Mouse (Mus musculus) forebrain, embryonic 13.5 days (tissue): Measurements from ENCODE around the gene Drap1. TPM values are rescaled to one million over a fixed set of nuclear protein-coding genes. Genes with fewer than 3 reads are reported as not detected.
A peak's percentile ranks its signal among the peaks of the same experiment; 100 is the strongest.

Source experiments
- ATAC-seq: fragments of 200-750 bp; cut with Nextera tagmentation; 2 replicates; pipeline ENCODE4 v1.8.0; 2017
- H3K27ac ChIP-seq: fragments of 300-500 bp; sonication (generic); 2 replicates; pipeline ENCODE4 v1.5.1; 2015; ENCODE audit warnings: inconsistent platforms, mild to moderate bottlenecking, moderate library complexity
- H3K27me3 ChIP-seq: fragments of 300-500 bp; sonication (generic); 2 replicates; pipeline ENCODE4 v1.6.1; 2015; ENCODE audit warnings: mild to moderate bottlenecking, inconsistent platforms
- H3K36me3 ChIP-seq: fragments of 300-500 bp; sonication (generic); 2 replicates; pipeline ENCODE4 v1.6.1; 2015; ENCODE audit warnings: mild to moderate bottlenecking, inconsistent platforms; ENCODE audit not compliant: poor library complexity, severe bottlenecking
- H3K4me1 ChIP-seq: fragments of 300-500 bp; sonication (generic); 2 replicates; pipeline ENCODE4 v1.6.1; 2015; ENCODE audit warnings: inconsistent platforms
- H3K4me2 ChIP-seq: fragments of 300-500 bp; sonication (generic); 2 replicates; pipeline ENCODE4 v1.6.1; 2015; ENCODE audit warnings: inconsistent platforms, mild to moderate bottlenecking, moderate library complexity
- H3K4me3 ChIP-seq: fragments of 300-500 bp; sonication (generic); 2 replicates; pipeline ENCODE4 v1.5.1; 2015; ENCODE audit warnings: mild to moderate bottlenecking, inconsistent platforms
- H3K9ac ChIP-seq: fragments of 300-500 bp; sonication (generic); 2 replicates; pipeline ENCODE4 v1.6.1; 2015; ENCODE audit warnings: mild to moderate bottlenecking, inconsistent platforms
- H3K9me3 ChIP-seq: fragments of 300-500 bp; sonication (generic); replicated peaks from 2 replicates; pipeline ENCODE4 v1.6.1; 2016; ENCODE audit warnings: inconsistent platforms
- WGBS: fragments of 180-500 bp; shearing (Covaris S2); methylation state at CpG from one replicate; pipeline ENCODE4 v1.1.7; 2015; 5-methylcytosine and 5-hydroxymethylcytosine counted together
- polyA plus RNA-seq: library from polyadenylated mRNA; unstranded; fragments of >200 nt; fragmentation: Nextera tagmentation; extraction: Ambion mirVana; gene quantifications from 2 replicates; pipeline ENCODE4 v1.2.1, GENCODE M21; 2015

The Drap1 gene
- polyA plus RNA-seq, 1 experiment from 2014 or later: 298 TPM

DNA sequence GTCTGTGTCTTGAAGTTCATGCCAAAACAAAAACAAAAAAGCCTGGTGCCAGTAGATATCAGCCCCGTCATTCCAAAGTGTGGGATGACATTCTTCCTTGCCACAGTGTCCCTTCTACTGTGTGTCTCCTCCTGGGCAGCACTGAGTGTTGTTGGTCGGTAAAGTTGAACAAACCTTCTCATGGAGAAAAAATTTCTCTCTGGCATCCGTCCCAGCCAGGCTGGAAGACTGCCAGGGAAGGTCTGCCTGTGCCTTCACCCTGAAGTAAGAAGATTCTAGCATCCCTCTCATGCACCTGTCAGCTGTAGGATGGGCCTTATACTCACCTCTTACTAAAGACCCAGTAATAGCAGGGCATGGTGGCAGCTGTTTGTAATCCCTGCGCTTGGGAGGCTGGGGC is 31.9 kb downstream of the Drap1 start:
- ATAC-seq: no peak
- H3K4me2 ChIP-seq: no peak overlapping the region
- no peaks in the 10 kb centered on the region for H3K27me3 ChIP-seq
- whole genome bisulfite sequencing: 47% methylated on average over 4 of the region's 4 CpGs
- no peak overlapping the region; the same call in 1 of the 2 replicates for H3K27ac ChIP-seq
- no peak overlapping the region for H3K4me3 ChIP-seq
- H3K9ac ChIP-seq: no peak overlapping the region
- H3K4me1 ChIP-seq: peaks cover 25% of the 10 kb centered on the region
- H3K36me3 ChIP-seq: no peaks in the 10 kb centered on the region
- no peaks in the 10 kb centered on the region for H3K9me3 ChIP-seq

DNA sequence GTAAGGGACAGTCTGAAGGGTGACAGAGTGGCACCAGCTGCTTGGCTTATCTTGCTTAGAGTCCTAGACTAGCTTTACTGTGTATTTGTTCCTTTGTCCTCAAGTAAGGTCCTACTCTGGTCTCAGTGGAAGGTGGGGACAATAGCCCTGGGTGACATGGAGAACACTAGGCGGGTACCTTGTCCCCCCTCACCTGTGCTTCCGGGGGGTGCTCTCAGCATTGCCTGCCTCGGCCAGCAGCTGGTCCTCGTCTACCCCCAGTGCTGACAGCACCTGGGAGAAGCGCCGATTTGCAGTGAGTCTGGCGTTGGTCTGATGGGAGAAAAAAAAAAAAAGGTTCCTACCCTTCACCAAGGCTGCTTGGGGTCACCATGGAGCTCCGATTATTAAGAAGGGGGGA is 34.4 kb downstream of the Drap1 start:
- H3K4me3 ChIP-seq: 0 out of 2 replicates have a peak overlapping the region, but pooled peaks have one; percentile 100
- no peak for ATAC-seq
- H3K4me2 ChIP-seq: peak overlapping the region; percentile 98; the same call in 1 of the 2 replicates
- no peaks in the 10 kb centered on the region for H3K27me3 ChIP-seq
- 87% methylated on average over 8 of the region's 8 CpGs for WGBS
- peaks cover 42% of the 10 kb centered on the region for H3K4me1 ChIP-seq
- H3K9me3 ChIP-seq: no peaks in the 10 kb centered on the region
- H3K9ac ChIP-seq: 0 out of 2 replicates have a peak overlapping the region, but pooled peaks have one; percentile 52
- no peak overlapping the region for H3K27ac ChIP-seq
- H3K36me3 ChIP-seq: peaks cover 10% of the 10 kb centered on the region

GRCm38 (mm10) chr19:5389647-5390046 is 35.1 kb downstream of the Drap1 start:
- WGBS: 62% methylated on average over 12 of the region's 12 CpGs

GRCm38 (mm10) chr19:5388588-5389242 is 36.1 kb downstream of the Drap1 start, which contains the start of gene Sart1:
Gene Sart1, minus strand, starts transcription at chr19:5388703.
- peak within 1 kb of the TSS; percentile 93 for H3K9ac ChIP-seq
- H3K27me3 ChIP-seq: no peaks in the 10 kb centered on the region
- peaks cover 27% of the 10 kb centered on the region for H3K36me3 ChIP-seq
- peak within 1 kb of the TSS; percentile 100 for H3K4me3 ChIP-seq
- ATAC-seq: peak; percentile 98
- no peaks in the 10 kb centered on the region for H3K9me3 ChIP-seq
- WGBS: 2% methylated on average over 43 of the region's 43 CpGs
- peak within 1 kb of the TSS; percentile 78 for H3K27ac ChIP-seq
- H3K4me1 ChIP-seq: peaks cover 42% of the 10 kb centered on the region
- peak within 1 kb of the TSS; percentile 98 for H3K4me2 ChIP-seq

More at GRCm38 (mm10) chr19:5389647-5390046, 35.1 kb downstream of the Drap1 start:
- H3K4me2 ChIP-seq: peak overlapping the region; percentile 98
- ATAC-seq: no peak
- no peaks in the 10 kb centered on the region for H3K9me3 ChIP-seq
- peak overlapping the region; percentile 52 for H3K9ac ChIP-seq
- no peak overlapping the region for H3K27ac ChIP-seq
- H3K27me3 ChIP-seq: no peaks in the 10 kb centered on the region
- peaks cover 17% of the 10 kb centered on the region for H3K36me3 ChIP-seq
- H3K4me3 ChIP-seq: peak overlapping the region; percentile 100
- H3K4me1 ChIP-seq: peaks cover 42% of the 10 kb centered on the region

DNA sequence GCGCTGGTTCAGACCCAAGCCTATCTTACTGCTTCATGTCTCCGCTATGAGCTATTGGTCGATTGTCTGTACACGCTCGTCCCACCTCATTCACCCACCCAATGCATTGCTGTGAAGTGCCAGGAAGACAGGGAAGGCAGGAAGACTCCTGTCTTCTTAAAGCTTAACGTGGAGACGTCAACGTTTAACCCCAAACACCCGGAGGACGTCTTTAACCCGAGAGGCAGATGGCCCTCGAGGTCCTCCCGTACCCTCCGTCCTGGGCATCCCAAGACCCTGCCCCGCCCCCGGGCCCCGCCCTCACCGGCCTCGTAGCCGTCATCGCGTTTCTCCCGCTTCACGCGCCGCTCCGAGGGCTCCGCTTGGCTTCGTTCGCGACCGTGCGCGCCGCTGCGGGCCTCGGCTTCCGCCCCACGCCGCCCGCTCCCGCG is 36.8 kb downstream of the Drap1 start:
- no peaks in the 10 kb centered on the region for H3K9me3 ChIP-seq
- peak overlapping the region; percentile 100 for H3K4me3 ChIP-seq
- H3K27me3 ChIP-seq: no peaks in the 10 kb centered on the region
- peaks cover 40% of the 10 kb centered on the region for H3K4me1 ChIP-seq
- peak overlapping the region; percentile 98 for H3K4me2 ChIP-seq
- peaks cover 34% of the 10 kb centered on the region for H3K36me3 ChIP-seq
- peak overlapping the region; percentile 93 for H3K9ac ChIP-seq
- WGBS: under 1% methylated on average over 37 of the region's 43 CpGs
- H3K27ac ChIP-seq: peak overlapping the region; percentile 78
- peak; percentile 46 for ATAC-seq

DNA sequence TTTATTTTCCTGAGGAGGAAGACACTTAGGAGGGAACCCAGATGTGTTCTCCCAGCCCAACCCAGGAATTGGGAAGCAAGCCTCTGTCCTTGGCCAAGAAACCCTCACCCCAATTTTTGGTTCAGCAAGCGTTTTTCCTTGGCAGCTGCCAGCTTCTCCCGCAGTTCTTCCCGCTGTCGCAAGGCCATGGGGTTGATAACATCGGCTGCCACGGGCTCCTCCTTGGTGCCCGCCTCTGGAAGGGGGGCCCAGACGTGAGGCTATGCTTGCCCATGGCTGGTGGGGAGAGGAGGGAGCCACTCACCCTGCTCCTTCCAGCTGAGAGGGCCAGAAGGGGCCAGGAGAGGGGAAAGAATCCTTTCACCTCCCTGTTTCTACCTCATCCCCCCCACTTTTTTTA is 40.1 kb downstream of the Drap1 start:
- H3K36me3 ChIP-seq: peaks cover 67% of the 10 kb centered on the region
- H3K9me3 ChIP-seq: no peaks in the 10 kb centered on the region
- 91% methylated on average over 8 of the region's 8 CpGs for WGBS
- H3K4me3 ChIP-seq: no peak overlapping the region
- no peak for ATAC-seq
- no peaks in the 10 kb centered on the region for H3K27me3 ChIP-seq
- no peak overlapping the region for H3K9ac ChIP-seq
- H3K27ac ChIP-seq: no peak overlapping the region
- no peak overlapping the region for H3K4me2 ChIP-seq
- H3K4me1 ChIP-seq: peaks cover 25% of the 10 kb centered on the region

GRCm38 (mm10) chr19:5383326-5383725 is 41.5 kb downstream of the Drap1 start:
- Histone ChIP-seq H3K4me1 (peaks cover 18% of the 10 kb centered on the region), H3K36me3 (peaks cover 81% of the 10 kb centered on the region), H3K4me3 (no peak overlapping the region), H3K27ac (no peak overlapping the region), H3K9me3 (no peaks in the 10 kb centered on the region), H3K27me3 (no peaks in the 10 kb centered on the region), H3K9ac (no peak overlapping the region), H3K4me2 (no peak overlapping the region)
- 95% methylated on average over 12 of the region's 12 CpGs for WGBS
- no peak for ATAC-seq

DNA sequence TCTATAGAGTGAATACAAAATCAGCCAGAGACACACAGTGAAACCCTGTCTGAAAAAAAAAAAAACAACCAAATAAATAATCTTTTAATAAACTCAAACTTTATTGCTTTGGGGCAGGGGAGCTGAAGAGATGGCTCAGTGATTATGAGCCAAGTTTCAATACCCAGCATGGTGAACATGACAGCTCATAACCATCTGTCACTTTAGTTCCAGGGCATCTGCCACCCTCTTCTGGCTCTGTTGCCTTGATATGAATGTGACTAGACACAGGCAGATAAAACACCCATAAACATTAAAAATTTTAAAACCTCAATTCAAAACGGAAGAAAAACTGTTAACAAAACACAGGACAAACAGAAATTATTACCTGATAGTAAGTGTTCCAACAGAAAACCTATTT is 47.3 kb downstream of the Drap1 start:
- H3K36me3 ChIP-seq: peaks cover 81% of the 10 kb centered on the region
- no peak overlapping the region for H3K4me3 ChIP-seq
- H3K4me1 ChIP-seq: no peaks in the 10 kb centered on the region
- WGBS: 87% methylated on average over 1 of the region's 1 CpGs
- H3K27ac ChIP-seq: no peak overlapping the region
- no peaks in the 10 kb centered on the region for H3K9me3 ChIP-seq
- no peak overlapping the region for H3K9ac ChIP-seq
- no peak overlapping the region for H3K4me2 ChIP-seq
- H3K27me3 ChIP-seq: no peaks in the 10 kb centered on the region
- no peak for ATAC-seq

DNA sequence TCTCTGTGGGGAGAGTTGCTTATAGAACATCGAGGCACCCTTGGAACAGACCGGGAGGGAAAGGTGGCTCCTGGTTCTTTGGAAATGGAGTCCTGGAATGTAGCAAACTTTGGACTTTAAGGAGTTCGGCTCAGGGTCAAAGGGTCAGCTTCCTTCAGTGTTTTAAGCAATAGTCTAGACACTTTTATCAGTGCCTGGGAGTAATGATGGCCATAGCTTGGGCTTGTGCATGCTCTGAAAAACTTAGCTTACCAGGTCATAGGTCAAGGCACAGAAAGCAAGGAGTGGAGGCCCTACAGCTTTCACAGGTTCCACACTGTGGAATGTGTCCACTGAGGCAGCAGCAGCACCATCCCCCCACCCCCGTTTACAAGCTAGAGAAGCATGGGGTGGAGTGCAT is 50.0 kb downstream of the Drap1 start:
- no peak overlapping the region for H3K27ac ChIP-seq
- peaks cover 78% of the 10 kb centered on the region for H3K36me3 ChIP-seq
- no peak for ATAC-seq
- no peaks in the 10 kb centered on the region for H3K27me3 ChIP-seq
- H3K4me3 ChIP-seq: no peak overlapping the region
- H3K4me2 ChIP-seq: no peak overlapping the region
- no peaks in the 10 kb centered on the region for H3K9me3 ChIP-seq
- H3K9ac ChIP-seq: no peak overlapping the region
- H3K4me1 ChIP-seq: no peaks in the 10 kb centered on the region
- 81% methylated on average over 4 of the region's 4 CpGs for WGBS

GRCm38 (mm10) chr19:5374177-5374576 is 50.6 kb downstream of the Drap1 start:
- Histone ChIP-seq H3K36me3 (peaks cover 78% of the 10 kb centered on the region), H3K9ac (no peak overlapping the region), H3K4me2 (no peak overlapping the region), H3K27me3 (no peaks in the 10 kb centered on the region), H3K4me3 (no peak overlapping the region), H3K27ac (no peak overlapping the region), H3K4me1 (no peaks in the 10 kb centered on the region), H3K9me3 (no peaks in the 10 kb centered on the region)
- ATAC-seq: no peak
- 78% methylated on average over 4 of the region's 4 CpGs for WGBS
